Mouse (Mus musculus): ENCODE data around the gene Mapkapk2.

- TF ChIP-seq CTCF (IDR thresholded peaks at IDR 0.05) (no peak), POLR2A (IDR thresholded peaks at IDR 0.05; ENCODE audit: insufficient read depth, low read depth, low read length) (no peak)
Measured at GRCm38 (mm10) chr1:131030261-131030660, 67.4 kb downstream of the Mapkapk2 start.
